Mouse (Mus musculus): ENCODE measurements around the gene 6330409D20Rik.

6330409D20Rik gene

GRCm38 (mm10) chr2:32740916-32741272, at the start of gene 6330409D20Rik:
Gene 6330409D20Rik (minus strand): TSS chr2:32741016.
- DNase-seq (ENCODE audit: low read depth), result no peak

GRCm38 (mm10) chr2:32788581-32788980, 47.8 kb upstream of the 6330409D20Rik start:
- peak; percentile 78 for DNase-seq (ENCODE audit: low read depth)

- peak; percentile 28 for DNase-seq (ENCODE audit: low read depth)
Measured at GRCm38 (mm10) chr2:32787176-32787575, 46.4 kb upstream of the 6330409D20Rik start.

- peak; percentile 22 for DNase-seq (ENCODE audit: low read depth)
Measured at GRCm38 (mm10) chr2:32784048-32784681, 43.3 kb upstream of the 6330409D20Rik start, which contains the start of gene Cfap157. Gene Cfap157 (minus strand): TSS chr2:32784428.

- no peak for DNase-seq (ENCODE audit: low read depth)
Measured at GRCm38 (mm10) chr2:32781710-32782109, 40.9 kb upstream of the 6330409D20Rik start.

GRCm38 (mm10) chr2:32779714-32780113, 38.9 kb upstream of the 6330409D20Rik start:
- no peak for DNase-seq (ENCODE audit: low read depth)

GRCm38 (mm10) chr2:32779131-32779530, 38.3 kb upstream of the 6330409D20Rik start:
- peak; percentile 78 for DNase-seq (ENCODE audit: low read depth)

GRCm38 (mm10) chr2:32778081-32778480, 37.3 kb upstream of the 6330409D20Rik start:
- no peak for DNase-seq (ENCODE audit: low read depth)

- DNase-seq (ENCODE audit: low read depth), result peak; percentile 53
Measured at GRCm38 (mm10) chr2:32776192-32776591, 35.4 kb upstream of the 6330409D20Rik start.

- DNase-seq (ENCODE audit: low read depth), result peak; percentile 99
Measured at GRCm38 (mm10) chr2:32775359-32776074, 34.7 kb upstream of the 6330409D20Rik start, which contains the start of the genes Ttc16 and Ptrh1. Gene Ttc16 (minus strand): TSS chr2:32775633. Gene Ptrh1 (plus strand): TSS chr2:32775786.

GRCm38 (mm10) chr2:32772626-32773279, 31.9 kb upstream of the 6330409D20Rik start:
- DNase-seq (ENCODE audit: low read depth), result no peak

GRCm38 (mm10) chr2:32771886-32772285, 31.1 kb upstream of the 6330409D20Rik start:
- DNase-seq (ENCODE audit: low read depth), result no peak

GRCm38 (mm10) chr2:32769327-32770085, 28.7 kb upstream of the 6330409D20Rik start:
- peak; percentile 27 for DNase-seq (ENCODE audit: low read depth)

- no peak for DNase-seq (ENCODE audit: low read depth)
Measured at GRCm38 (mm10) chr2:32768661-32769285, 28.0 kb upstream of the 6330409D20Rik start.

GRCm38 (mm10) chr2:32767241-32767640, 26.4 kb upstream of the 6330409D20Rik start:
- no peak for DNase-seq (ENCODE audit: low read depth)

GRCm38 (mm10) chr2:32763353-32763752, 22.5 kb upstream of the 6330409D20Rik start:
- DNase-seq (ENCODE audit: low read depth), result peak; percentile 58

- no peak for DNase-seq (ENCODE audit: low read depth)
Measured at GRCm38 (mm10) chr2:32761859-32762258, 21.0 kb upstream of the 6330409D20Rik start.

- DNase-seq (ENCODE audit: low read depth), result no peak
Measured at GRCm38 (mm10) chr2:32761361-32761760, 20.5 kb upstream of the 6330409D20Rik start.

GRCm38 (mm10) chr2:32759001-32759400, 18.2 kb upstream of the 6330409D20Rik start:
- no peak for DNase-seq (ENCODE audit: low read depth)

GRCm38 (mm10) chr2:32758503-32758902, 17.7 kb upstream of the 6330409D20Rik start:
- DNase-seq (ENCODE audit: low read depth), result peak; percentile 26

- peak; percentile 99 for DNase-seq (ENCODE audit: low read depth)
Measured at GRCm38 (mm10) chr2:32757056-32757845, 16.4 kb upstream of the 6330409D20Rik start, which contains the start of gene Tor2a. Gene Tor2a (plus strand): TSS chr2:32757234.
